Mouse (Mus musculus): ENCODE measurements around the gene Adamts15.

DNA sequence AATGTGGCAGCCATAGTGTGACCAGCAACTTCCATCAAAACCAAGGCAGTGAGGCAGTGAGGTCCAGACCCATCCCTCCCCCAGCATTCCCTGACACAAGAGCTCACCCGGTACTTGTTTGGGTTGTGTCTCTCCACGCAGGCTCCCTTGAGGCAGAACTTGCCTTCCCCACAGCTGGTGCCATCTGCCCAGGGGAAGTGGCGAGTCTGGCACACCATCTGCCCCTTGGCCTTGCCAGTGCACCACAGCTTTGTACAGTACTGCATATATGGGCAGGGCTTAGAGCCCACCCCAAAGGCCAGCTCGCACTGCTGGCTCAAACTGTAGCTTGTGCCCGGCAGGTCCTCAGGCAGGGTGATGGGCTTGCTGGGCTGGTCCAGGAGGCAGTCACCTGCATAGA lies 11.8 kb downstream of the Adamts15 start:
- TF ChIP-seq CTCF (IDR thresholded peaks at IDR 0.05; ENCODE audit: low read depth, low read length) (no peak), POLR2A (IDR thresholded peaks at IDR 0.05; ENCODE audit: borderline replicate concordance, low read depth, low read length) (no peak)
